Mouse (Mus musculus): Measurements from ENCODE around the gene Tmem38a. TPM values are rescaled to one million over a fixed set of nuclear protein-coding genes. Genes with fewer than 3 reads are reported as not detected.

Tmem38a gene
- total and polyA plus RNA-seq, 3 experiments, result 3.8 to 6.2 (median 4.2) TPM

- peak overlapping the region; percentile 62 for H3K9ac ChIP-seq (ENCODE audit: insufficient read depth, low read depth)
- H3K27me3 ChIP-seq (replicated peaks), result no peaks in the 10 kb centered on the region
- H3K79me2 ChIP-seq (replicated peaks; ENCODE audit: control insufficient read depth, extremely low read depth, insufficient read depth, poor library complexity, severe bottlenecking), result no peaks in the 10 kb centered on the region
- peak overlapping the region; percentile 51; the same call in 1 of the 2 replicates for H3K4me2 ChIP-seq (ENCODE audit: insufficient read depth, low read depth, poor library complexity, severe bottlenecking)
- H3K36me3 ChIP-seq (replicated peaks in 1 of 2; ENCODE audit: control insufficient read depth in 1 of 2, insufficient read depth in 1 of 2, low read length in 1 of 2), result peaks cover 5 to 20% of the 10 kb centered on the region in 2 experiments
- peak overlapping the region in 1 of 3 experiments; percentile 4 for H3K4me3 ChIP-seq (replicated peaks in 1 of 3; ENCODE audit: low read depth in 2 of 3, low read length in 2 of 3, poor library complexity in 1 of 3)
- TF ChIP-seq EP300 (IDR thresholded peaks at IDR 0.05; ENCODE audit: low read length), result peak; percentile 5; the same call in 1 of the 2 replicates
- 0 out of 2 replicates have a peak, but pooled peaks have one; percentile 62 for TF ChIP-seq TBP (conservative IDR thresholded peaks at IDR 0.05; ENCODE audit: low read depth, low read length)
- no peak for TF ChIP-seq USF2 (conservative IDR thresholded peaks at IDR 0.05; ENCODE audit: low read depth, low read length)
- peak; percentile 66 for TF ChIP-seq CHD2 (IDR thresholded peaks at IDR 0.05; ENCODE audit: low read length)
- TF ChIP-seq BHLHE40 (IDR thresholded peaks at IDR 0.05; ENCODE audit: low read depth, low read length), result peak; percentile 48; the same call in 1 of the 2 replicates
- TF ChIP-seq E2F4 (IDR thresholded peaks at IDR 0.05; ENCODE audit: insufficient replicate concordance, low read depth, low read length), result no peak
- peak; percentile 43; the same call in 1 of the 2 replicates for TF ChIP-seq ZMIZ1 (IDR thresholded peaks at IDR 0.05; ENCODE audit: low read depth, low read length)
- TF ChIP-seq ZKSCAN1 (IDR thresholded peaks at IDR 0.05; ENCODE audit: borderline replicate concordance, low read depth, low read length), result no peak
- no peak for TF ChIP-seq ETS1 (conservative IDR thresholded peaks at IDR 0.05; ENCODE audit: low read depth, low read length)
- no peak for TF ChIP-seq CHD1 (IDR thresholded peaks at IDR 0.05; ENCODE audit: low read depth, low read length)
- no peak for TF ChIP-seq ZC3H11A (IDR thresholded peaks at IDR 0.05; ENCODE audit: low read depth, low read length)
- TF ChIP-seq RAD21 (IDR thresholded peaks at IDR 0.05; ENCODE audit: low read depth, low read length), result no peak
- no peak for TF ChIP-seq KAT2A (IDR thresholded peaks at IDR 0.05; ENCODE audit: insufficient replicate concordance, low read length)
- no peak for TF ChIP-seq GABPA (IDR thresholded peaks at IDR 0.05; ENCODE audit: insufficient replicate concordance, low read depth, low read length)
- no peak for TF ChIP-seq JUND (conservative IDR thresholded peaks at IDR 0.05; ENCODE audit: low read depth, low read length)
- TF ChIP-seq RCOR1 (conservative IDR thresholded peaks at IDR 0.05; ENCODE audit: low read depth, low read length), result no peak
- TF ChIP-seq POLR2AphosphoS2 (IDR thresholded peaks at IDR 0.05; ENCODE audit: low read depth, low read length), result no peak
- no peak; the same call in 1 of the 2 replicates for TF ChIP-seq UBTF (IDR thresholded peaks at IDR 0.05; ENCODE audit: low read depth, low read length)
- TF ChIP-seq MXI1 (IDR thresholded peaks at IDR 0.05; ENCODE audit: low read depth, low read length), result no peak
- TF ChIP-seq SIN3A (IDR thresholded peaks at IDR 0.05; ENCODE audit: low read length), result no peak
- TF ChIP-seq SMC3 (IDR thresholded peaks at IDR 0.05; ENCODE audit: low read depth, low read length), result peak; percentile 5; the same call in 1 of the 2 replicates
- peak; percentile 25; the same call in 1 of the 2 replicates for TF ChIP-seq POLR2A (IDR thresholded peaks at IDR 0.05; ENCODE audit: low read depth, low read length)
- TF ChIP-seq MAX (IDR thresholded peaks at IDR 0.05; ENCODE audit: low read length), result peak; percentile 18; the same call in 1 of the 2 replicates
- TF ChIP-seq MAZ (IDR thresholded peaks at IDR 0.05; ENCODE audit: low read depth, low read length), result peak; percentile 62; the same call in 1 of the 2 replicates
- no peak for TF ChIP-seq PAX5 (IDR thresholded peaks at IDR 0.05; ENCODE audit: low read length)
- TF ChIP-seq MYC (IDR thresholded peaks at IDR 0.05; ENCODE audit: low read depth, low read length), result 0 out of 2 replicates have a peak, but pooled peaks have one; percentile 18
- TF ChIP-seq CTCF (conservative IDR thresholded peaks at IDR 0.05 in 1 of 2, IDR thresholded peaks at IDR 0.05 in 1 of 2; ENCODE audit: low read depth in 2 of 2, low read length in 2 of 2), result no peak
- no peak for TF ChIP-seq ZNF384 (IDR thresholded peaks at IDR 0.05; ENCODE audit: low read depth, low read length)
- TF ChIP-seq MAFK (IDR thresholded peaks at IDR 0.05; ENCODE audit: insufficient replicate concordance, low read length), result no peak
- peak; percentile 13 for TF ChIP-seq IRF4 (IDR thresholded peaks at IDR 0.05; ENCODE audit: low read depth, low read length)
- TF ChIP-seq NRF1 (IDR thresholded peaks at IDR 0.05; ENCODE audit: low read depth, low read length), result no peak
- TF ChIP-seq TCF12 (IDR thresholded peaks at IDR 0.05; ENCODE audit: low read depth, low read length), result peak; percentile 37; the same call in 1 of the 2 replicates
- 0 out of 2 replicates have a peak, but pooled peaks have one; percentile 18 for TF ChIP-seq NELFE (IDR thresholded peaks at IDR 0.05; ENCODE audit: low read depth, low read length)
- no peak for TF ChIP-seq USF1 (IDR thresholded peaks at IDR 0.05; ENCODE audit: low read depth, low read length)
- TF ChIP-seq MEF2A (IDR thresholded peaks at IDR 0.05; ENCODE audit: borderline replicate concordance, low read depth, low read length), result peak; percentile 83
- TF ChIP-seq HCFC1 (IDR thresholded peaks at IDR 0.05; ENCODE audit: low read depth, low read length), result no peak
- peak; percentile 82 for TF ChIP-seq ELF1 (IDR thresholded peaks at IDR 0.05; ENCODE audit: low read depth, low read length)
- no peak for TF ChIP-seq JUN (IDR thresholded peaks at IDR 0.05; ENCODE audit: insufficient read depth, low read depth, low read length)
- in situ Hi-C loops (cut with MboI; ENCODE audit: low pct_ligation_motif_present, low pct_unique_long_range_greater_than_20kb, low sequenced_read_pairs) (no loop called here), dilution Hi-C loops (cut with MboI; ENCODE audit: extremely low pct_ligation_motif_present, extremely low pct_unique_long_range_greater_than_20kb, low sequenced_read_pairs) (no loop called here)
- H3K4me1 ChIP-seq (ENCODE audit: control insufficient read depth in 1 of 2, insufficient read depth in 2 of 2), result peaks cover 17 to 56% of the 10 kb centered on the region in 2 experiments
- DNase-seq (ENCODE audit: extremely low read depth), result peak; percentile 79
- peak overlapping the region; percentile 90 for H3K27ac ChIP-seq (ENCODE audit: insufficient read depth, low read depth)
- no peaks in the 10 kb centered on the region for H3K9me3 ChIP-seq (replicated peaks; ENCODE audit: low read length)
Observed at GRCm38 (mm10) chr8:72583056-72583771, 11.4 kb downstream of the Tmem38a start.
